Mouse (Mus musculus) cerebellum, postnatal 4 days (tissue): ENCODE data around the gene Yaf2.
"Not testable (repeated sequence)": the region's sequence is repeated elsewhere in the genome, so short reads cannot be mapped to it uniquely, and the experiment has no call there.

Source experiments
- DNase-seq, 2 experiments: peaks; one replicate each; pipeline ENCODE4 v3.0.0; 2022; ENCODE audit warnings: low spot score in 2 of 2, mixed read lengths in 1 of 2

The Yaf2 gene

DNA sequence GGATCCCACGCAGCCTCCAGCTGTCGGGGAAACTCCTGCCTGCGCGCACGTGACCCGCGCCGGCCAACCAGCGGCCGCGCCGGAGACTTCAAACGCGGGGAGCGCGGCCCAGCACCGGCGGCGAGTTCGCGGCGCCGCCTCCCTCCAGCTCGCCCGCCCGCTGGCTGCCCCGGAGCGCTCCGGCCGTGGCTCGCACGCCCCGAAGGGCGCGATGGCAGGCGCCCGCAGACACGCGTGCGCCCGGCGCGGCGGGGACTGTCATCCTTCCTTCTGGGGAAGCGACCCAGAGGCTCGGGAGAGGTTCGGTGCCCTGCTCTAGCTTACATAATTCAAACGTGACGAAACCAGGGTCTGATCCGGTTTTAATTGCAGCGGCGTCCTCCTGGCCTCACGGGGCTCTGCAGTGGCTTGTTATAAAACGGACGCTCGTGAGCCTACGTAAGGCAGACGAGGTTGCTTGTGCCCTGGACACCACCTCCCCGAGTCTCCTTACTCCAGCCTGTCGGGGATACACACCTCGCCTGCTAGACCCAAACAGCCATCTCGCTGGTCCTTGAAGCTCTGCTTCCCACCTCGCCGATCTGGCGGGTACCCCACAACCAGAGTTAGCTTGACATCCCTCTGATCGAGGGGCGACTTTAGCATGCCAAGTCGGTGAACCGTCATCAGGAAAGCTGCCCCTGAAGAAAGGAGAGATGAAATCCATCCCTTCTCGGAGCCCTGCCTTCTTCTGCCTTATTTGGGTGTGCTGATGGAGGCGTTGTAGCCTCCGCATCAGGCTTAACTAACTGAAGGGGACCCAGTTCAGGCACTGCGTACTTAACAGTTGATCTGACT is at the start of gene Yaf2:
Gene Yaf2 (minus strand): TSS at position 11 of the 837 bp plus-strand sequence.
- peak; percentile 48 to 81 for DNase-seq

DNA sequence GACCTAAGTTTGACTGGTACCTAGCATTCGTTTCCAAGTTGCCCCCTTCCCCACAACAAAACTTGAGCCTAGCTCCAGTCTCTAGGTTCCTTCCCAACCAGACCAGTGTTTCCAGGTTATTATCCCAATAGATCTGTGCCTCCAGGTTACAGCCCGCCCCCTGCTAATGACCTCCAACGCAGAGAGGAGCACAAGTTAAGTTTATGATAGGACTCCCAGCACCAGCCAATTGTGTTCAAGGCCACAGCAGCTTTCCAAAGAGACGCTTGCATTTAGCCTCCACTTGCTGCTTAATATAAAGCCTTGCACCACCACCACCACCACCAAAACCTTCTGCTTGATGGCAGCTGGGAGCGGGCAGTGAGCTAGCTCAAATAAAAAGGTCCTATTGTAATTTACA is 44.6 kb upstream of the Yaf2 start:
- DNase-seq: no peak

DNA sequence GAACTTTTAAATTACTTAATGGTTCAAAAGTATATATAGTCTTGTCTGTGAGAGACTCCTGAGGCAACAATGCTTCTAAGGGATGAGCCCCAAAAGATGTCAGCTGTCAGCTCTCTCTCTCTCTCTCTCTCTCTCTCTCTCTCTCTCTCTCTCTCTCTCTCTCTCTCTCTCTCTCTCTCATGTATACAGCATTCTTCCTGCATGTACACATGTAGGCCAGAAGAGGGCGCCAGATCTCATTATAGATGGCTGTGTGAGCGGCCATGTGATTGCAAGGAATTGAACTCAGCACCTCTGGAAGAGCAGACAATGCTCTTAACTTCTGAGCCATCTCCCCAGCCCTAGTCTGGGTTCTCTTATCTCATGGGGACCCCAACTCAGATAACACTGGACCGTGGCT is 42.4 kb upstream of the Yaf2 start:
- no peak for DNase-seq

DNA sequence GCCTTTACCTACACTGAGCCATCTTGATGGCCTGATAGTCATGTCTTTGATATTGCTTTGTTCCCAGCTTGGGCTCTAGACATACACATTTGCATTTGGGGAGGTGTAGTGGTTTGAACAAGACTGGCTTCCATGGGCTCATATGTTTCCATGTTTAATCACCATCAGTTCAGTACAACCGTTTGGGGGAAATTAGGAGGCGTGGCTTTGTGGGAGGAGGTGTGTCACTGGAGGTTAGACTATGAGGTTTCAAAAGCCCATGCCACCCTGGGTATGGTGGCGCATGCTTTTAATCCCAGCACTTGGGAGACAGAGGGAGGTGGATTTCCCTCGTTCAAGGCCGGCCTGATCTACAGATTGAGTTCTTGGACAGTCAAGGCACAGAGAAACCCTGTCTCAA is 39.0 kb upstream of the Yaf2 start:
- DNase-seq: no peak

DNA sequence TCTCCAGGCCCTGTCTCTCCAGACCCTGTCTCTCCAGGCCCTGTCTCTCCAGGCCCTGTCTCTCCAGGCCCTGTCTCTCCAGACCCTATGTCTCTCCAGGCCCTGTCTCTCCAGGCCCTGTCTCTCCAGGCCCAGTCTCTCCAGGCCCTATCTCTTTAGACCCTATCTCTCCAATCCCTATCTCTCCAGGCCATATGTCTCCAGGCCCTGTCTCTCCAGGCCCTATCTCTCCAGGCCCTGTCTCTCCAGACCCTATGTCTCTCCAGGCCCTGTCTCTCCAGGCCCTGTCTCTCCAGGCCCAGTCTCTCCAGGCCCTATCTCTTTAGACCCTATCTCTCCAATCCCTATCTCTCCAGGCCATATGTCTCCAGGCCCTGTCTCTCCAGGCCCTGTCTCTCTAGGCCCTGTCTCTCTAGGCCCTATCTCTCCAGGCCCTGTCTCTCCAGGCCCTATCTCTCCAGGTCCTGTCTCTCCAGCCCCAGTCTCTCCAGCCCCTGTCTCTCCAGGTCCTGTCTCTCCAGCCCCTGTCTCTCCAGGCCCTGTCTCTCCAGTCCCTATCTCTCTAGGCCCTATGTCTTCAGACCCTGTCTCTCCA is 35.9 kb upstream of the Yaf2 start:
- not testable (repeated sequence) for DNase-seq

DNA sequence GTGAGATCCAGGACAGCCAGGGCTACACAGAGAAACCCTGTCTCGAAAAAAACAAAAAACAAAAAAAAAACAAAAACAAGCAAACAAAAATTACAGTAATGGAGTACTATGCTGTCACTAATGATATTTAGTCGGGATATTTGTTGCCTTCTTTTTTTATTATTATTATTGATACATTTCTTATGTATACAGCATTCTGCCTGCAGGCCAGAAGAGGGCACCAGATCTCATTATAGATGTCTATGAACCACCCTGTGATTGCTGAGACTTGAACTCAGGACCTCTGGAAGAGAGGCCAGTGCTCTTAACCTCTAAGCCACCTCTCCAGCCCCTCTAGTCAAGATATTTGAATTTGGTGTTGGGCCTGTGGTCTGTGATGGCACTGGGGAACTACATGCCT is 35.1 kb upstream of the Yaf2 start:
- no peak for DNase-seq

DNA sequence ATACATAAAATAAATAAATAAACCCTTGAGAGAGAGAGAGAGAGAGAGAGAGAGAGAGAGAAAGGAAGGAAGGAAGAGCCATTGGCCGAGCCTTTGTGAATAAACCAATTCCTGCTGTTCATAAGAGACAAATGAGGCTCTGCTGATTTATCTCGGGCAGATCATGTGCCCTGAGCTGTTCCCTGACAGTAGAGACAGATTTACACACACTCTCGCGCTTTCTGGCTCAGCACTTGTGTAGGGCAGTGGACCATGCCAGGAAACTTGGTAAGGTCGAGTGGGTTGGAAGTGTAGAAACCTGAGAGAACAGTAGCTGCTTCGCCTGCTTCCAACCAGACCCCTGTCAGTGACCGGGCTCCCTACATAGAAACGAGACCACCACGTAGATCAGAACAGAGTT is 31.8 kb upstream of the Yaf2 start:
- DNase-seq: no peak

DNA sequence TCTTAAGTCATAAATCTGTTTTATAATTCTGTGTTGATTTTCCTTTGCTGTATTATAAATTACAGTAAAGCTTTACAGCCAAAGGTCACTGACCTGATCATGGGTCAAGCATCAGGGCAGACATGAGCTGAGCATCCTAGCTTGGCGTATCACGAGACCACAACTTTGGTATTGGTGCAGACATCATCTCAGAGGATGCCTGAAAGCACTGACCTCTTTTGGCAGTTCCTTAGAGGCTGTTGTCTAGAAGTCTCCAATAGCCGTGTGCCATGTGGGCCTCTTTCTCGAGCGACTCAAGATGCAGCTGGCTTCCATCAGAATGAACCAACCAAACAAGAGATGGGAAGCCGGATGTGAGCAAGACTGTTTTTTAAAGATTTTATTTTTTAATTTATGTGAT is 28.8 kb upstream of the Yaf2 start:
- DNase-seq: no peak

DNA sequence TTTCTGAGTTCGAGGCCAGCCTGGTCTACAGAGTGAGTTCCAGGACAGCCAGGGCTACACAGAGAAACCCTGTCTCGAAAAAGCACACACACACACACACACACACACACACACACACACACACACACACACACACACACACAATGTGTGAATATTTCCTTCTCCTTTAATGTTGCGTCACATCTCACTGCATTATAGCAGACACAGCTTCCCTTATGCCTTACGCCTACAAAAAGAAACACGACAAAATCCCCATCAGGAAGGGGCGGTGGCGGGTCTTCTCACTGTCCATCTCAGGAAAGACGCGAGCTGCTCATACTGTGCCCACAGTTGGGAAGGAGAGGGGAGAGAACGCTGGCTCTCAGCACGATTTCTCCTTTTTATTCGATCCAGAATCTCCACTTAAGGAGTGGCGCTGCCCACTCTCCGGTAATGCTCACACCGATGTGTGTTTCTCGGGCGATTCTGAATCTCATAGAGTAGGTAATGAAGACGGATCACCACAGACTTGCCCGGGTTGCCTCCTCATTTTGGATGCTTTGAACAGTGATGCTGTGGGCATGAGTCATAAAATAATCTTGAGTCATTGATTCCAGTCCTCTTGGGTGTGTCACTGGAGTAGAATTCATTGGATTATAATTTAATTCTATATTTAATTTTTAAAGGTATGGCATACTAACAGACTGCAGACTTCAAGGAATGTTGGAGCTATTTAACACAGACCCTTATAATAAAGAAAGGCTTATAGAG is 21.8 kb upstream of the Yaf2 start:
- no peak for DNase-seq

DNA sequence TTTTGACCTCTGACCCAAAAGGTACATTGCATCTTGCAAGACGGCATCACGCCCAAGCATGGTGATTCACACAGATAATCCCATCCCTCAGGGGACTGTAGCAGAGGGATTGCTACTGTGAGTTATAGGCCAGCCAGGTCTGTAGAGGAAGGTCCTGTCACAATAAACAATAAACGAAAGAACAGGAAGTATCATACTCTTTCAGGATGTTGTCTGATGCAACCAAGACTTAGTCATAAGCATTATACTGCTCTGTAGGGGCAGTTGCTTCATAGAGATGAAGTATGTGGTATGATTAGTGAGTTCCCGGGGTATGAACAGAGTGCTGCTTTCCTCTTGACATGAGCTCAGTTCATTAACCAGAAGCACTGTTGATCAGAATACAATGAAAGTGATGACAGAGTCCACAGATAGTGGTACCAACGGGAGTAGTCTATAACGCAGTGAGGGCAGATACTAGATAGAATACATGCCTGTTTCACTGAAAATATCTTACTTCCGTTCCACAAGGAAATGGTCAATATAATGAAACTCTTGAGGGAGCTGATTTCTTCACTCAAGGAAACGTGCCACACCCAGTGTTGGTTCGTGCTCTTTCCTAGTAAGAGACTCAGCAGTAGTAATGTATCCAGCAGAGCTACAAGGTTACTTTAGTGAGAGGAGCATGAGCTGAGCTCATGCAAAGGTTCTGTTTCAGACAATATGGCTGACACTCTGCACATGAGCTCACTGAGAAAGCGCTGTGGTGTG is 4.1 kb upstream of the Yaf2 start:
- DNase-seq: no peak

DNA sequence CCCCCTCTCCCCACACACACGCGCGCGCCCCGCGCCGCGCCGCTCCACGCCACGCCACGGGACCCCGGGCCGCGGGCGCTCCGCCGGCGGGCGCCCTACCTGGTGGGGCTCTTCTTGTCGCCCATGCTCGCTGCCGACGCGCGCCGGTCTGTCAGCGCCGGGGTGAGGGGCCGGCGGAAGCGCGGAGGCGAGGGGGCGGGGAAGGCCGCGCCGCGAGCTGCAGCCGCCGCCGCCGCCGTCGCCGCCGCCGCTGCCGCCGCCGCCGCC is 144 bp downstream of the Yaf2 start:
- no peak for DNase-seq

DNA sequence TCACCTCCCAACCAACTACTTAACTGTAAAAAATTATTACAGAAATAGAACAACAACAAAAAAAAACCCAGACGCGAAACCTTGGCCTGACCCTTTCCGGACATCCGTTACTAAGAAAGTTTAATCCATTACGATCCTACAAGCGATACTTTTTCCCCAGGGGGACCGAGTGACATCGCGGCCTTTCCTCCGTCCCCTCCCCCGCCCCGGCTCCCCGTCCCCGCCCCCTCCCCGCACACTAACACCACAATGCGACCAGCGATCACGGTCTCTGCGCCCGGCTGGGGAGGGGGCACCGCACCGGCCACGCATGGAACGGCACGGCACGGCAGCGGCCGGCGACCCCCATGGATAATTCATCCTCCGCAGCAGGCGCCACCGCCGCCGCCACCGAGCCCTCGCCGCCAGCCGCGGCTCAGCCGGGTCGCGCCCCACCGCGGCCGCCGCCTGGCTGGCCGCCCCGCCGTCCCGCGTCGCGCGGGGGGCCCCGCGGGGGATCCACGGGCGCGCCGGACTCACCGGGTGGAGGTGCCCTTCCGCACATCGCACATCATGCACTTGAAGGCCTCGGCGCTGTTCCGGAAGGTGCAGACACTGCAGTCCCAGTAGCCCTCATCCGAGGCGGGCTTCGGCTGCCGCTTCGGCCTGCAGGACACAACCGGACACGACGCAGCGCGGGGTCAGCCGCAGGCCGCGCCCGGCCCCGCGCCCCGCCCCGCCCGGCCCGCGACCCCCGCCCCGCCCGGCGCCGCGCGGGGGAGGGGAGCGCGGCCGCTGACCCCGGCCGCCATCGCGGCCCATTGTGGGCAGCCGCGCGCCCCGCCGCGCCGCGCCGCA is 696 bp downstream of the Yaf2 start:
- DNase-seq: peak in 1 of 2 experiments; percentile 53

DNA sequence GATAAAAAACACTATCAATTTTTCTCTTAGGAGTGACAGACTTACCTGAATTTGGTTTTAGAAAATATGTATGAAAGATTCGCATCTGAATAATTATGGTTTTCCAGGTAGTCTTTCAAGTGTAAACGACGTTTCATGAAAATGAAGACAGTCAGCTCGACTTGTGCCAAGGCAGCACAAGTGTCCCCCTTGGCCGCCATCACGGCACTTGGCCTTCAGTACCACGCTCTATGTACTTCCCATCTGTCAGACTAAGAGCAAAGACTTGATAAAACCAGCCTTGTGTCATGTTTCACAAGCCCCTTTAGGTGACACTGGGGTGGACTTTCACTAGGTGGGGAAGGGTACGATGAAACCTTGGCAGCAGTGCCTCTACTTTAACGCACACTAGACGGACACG is 5.5 kb downstream of the Yaf2 start:
- no peak for DNase-seq

DNA sequence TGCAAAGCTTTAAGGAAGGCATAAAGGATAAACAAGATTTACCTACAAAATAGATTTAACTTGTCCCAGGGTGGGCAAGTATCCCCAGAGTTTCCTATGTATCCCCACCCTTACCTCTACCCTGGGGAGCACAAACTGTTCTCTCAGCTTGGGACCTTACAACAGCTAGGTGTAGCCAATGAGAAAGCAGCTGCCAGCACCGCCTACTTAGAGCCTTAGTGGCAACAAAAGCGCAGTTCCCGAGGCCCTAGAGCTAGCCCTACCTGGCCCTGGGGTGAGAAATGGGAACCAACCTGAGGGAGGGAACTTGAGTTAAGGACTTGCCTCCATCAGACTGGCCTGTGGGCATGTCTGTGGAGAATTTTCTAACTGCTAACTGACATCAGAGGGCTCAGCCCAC is 9.5 kb downstream of the Yaf2 start:
- DNase-seq: no peak

DNA sequence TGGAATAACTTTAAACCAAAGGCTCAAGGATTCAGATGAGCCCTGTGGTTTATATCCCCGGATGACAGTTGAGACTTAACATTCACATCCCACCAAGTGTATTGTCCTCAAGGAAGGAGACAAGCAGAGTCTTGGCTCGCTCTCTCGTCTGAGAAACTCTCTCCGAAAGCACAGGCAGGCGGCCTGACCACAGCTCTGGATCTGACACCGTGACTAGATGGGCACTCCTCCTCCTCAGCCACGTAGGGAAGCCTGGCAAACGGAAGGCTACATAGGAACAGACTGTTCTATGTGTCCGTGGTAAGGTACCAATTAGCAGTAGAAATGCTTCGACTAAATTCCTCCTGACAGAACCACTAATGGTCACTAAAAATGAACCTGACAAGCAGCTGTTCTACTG is 10.1 kb downstream of the Yaf2 start:
- no peak for DNase-seq

DNA sequence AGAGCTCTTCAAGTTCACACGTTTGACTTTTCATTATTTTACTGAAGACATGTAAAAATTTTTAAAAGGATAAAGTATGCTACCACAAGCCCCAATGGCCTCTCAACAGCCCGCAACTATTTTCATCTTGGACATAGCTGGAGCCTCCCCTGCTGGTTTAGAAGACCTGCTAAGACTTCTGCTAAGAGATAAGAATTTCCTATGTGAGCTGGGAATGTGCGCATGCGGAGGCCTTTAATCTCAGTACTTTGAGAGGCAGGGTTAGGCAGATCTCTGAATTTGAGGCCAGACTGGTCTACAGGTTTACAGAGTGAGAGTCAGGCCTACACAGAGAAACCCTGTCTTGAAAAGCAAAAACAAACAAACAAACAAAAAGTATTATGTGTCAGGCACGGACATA is 11.4 kb downstream of the Yaf2 start:
- no peak for DNase-seq

DNA sequence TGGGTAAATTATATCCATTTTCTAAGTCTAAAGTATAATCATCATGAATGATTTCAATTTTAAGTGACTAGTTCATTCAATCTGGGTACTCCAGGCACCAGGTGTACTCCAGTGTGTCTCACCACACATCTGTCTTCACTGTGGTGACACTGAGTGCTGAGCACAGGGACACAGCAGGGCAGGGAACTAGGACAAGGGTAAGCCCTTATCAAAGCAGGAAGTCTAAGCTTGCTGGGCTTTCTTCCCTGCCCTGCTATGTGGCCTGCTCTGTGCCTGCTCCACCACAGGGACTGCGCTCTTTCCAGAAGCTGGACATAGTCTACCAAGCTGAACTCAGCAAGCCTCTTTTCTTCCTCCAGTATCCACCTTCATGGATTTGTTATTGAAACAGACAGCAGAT is 18.0 kb downstream of the Yaf2 start:
- no peak for DNase-seq

DNA sequence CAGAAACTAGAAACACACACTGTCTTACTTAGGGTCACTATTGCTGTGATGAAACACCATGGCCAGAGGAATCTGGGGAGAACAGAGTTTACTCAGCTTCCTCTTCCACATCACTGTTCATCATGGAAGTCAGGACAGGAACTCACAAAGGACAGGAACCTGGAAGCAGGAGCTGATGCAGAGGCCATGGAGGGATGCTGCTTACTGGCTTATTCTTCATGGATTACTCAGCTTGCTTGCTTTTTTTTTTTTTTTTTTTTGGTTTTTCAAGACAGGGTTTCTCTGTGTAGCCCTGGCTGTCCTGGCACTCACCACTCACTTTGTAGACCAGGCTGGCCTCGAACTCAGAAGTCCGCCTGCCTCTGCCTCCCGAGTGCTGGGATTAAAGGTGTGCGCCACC is 26.4 kb downstream of the Yaf2 start:
- DNase-seq: not testable (repeated sequence)

DNA sequence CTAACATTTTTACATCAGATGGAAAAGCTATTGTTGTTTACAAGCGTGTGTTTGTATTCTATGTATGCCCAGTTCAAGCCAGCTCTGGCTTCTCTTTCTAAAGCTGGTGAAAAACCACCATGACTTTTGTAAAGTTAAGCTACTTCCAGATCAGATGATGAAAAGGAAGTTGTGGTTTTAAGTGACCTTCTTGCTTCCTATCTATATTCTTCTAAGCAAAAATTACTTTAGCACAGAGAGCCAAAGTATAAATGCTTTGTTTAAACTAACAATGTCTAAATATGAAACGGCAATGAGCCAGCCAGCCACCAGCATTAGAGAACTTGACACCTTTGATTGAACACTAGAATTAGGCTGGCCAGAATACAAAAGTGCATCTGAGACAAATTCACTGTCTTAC is 38.5 kb downstream of the Yaf2 start:
- no peak for DNase-seq

DNA sequence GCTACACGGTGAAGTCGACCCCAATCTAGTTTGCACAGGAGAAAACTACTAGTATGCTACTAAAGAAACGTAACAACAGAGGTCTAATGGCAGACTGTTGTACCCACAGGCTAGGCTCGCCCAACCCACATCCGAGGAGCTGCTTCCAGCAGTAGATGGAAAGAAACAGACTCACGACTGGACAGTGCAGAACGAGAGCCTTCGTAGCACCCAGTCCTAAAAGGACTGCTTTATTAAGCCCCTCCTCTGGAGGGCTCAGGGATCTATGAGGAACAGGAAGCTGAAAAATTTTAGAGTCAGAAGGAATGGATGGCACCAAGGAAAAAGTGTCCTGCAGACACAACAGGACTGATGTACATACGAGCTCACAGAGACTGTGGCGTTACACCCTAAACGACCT is 42.3 kb downstream of the Yaf2 start:
- no peak for DNase-seq

DNA sequence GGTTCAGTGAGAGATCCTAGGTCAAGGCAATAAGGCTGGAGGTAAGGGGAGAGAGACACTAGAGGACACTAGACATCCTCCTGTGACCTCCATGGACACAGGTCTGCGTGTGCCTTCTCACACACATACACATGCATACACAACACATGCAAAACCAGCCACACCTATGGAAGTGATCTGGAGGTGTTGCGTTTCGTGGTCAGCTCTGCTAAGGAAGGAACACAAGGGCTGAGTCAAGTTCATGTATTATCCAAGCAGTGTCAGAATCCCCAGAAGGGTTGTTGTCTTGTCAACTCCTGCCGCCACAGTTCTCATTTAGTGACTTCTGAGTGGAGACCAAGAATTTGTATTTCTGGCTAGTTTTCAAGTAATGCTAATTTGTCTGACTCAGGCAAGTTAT is 48.4 kb downstream of the Yaf2 start:
- no peak for DNase-seq

DNA sequence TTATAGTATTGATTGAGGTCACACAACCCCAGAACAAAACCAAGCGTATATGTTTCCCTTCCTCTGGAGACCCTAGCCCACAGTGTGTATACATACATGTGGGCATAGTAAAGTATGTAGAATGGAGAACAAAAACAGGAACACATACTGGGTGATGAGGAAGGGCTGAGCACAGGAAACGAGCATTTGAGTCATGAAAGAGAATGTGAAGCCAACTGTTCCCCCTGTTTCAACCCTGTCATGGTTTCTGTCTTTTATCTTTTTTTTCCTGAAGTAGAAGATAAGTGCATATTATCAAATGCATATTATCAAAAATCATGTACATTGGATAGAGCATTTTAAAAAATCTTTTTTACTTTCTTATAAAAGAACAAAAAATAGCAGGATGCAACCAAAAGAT is 49.1 kb downstream of the Yaf2 start:
- DNase-seq: no peak
